Mouse (Mus musculus): Measurements from ENCODE around the gene Ube2b.

DNA sequence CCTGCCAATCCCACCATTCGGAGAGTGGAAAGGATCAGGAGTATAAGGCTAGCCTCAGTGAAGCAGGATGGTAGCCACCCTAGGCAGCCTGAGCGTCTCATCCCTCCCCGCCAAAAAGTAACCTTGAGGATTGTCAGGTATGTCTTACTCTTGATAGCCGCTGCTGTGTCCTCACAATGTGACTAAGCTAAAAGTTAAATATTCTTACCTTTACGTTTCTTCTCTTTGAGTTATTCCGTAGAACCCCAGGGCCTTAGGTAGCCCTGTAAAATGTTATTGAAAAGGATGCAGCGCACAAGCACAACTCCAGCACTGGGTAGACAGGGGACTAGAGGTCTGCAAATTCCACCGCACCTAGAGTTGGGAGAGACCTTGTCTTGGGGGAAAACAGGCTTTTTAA, 1.3 kb upstream of the Ube2b start:
- TF ChIP-seq CTCF (IDR thresholded peaks at IDR 0.05; ENCODE audit: low read depth): no peak
- TF ChIP-seq EP300 (IDR thresholded peaks at IDR 0.05; ENCODE audit: low read depth): no peak
